In the genomic region with DNA sequence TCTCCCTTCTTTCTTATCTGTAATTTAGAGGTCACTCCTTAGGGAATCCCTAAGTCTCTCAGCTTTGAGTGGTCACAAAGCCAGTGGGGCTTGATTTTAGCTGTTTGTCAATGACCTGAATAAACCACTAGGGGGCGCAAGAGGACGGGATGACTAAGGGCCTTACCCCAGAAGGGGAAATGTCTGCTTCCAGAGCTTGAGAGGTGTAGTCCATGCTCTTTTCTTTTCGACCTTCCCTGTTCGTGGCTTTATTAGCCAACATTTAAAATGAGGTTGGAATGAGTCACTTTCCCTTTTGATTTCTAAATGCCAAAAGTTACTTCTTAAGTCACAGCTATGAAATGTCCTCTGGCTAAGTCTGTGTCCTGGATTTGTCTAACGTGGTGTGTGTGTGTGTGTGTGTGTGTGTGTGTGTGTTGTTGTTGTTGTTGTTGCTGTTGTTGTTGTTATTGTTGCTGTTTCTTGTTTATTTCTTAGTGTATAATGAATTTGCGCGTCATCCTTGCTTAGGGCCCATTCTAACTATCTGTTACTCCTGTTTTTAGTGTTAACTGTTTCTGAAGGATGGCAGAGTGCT, we compare ENCODE assay signal across 8 mouse cellular contexts.
DNase-seq lines count a peak whose midpoint lies in the region; ATAC-seq and TF ChIP-seq lines count a peak whose summit lies in the region.

No protein-coding gene starts in this region.

- no peaks in the 10 kb centered on the region for H3K36me3 ChIP-seq in heart, embryonic 11.5 days (ENCODE audit: control insufficient read depth, insufficient read depth, low read length)
- H3K36me3 ChIP-seq in limb, embryonic 10.5 days = no peaks in the 10 kb centered on the region
- H3K36me3 ChIP-seq in midbrain, postnatal 0 days (ENCODE audit: insufficient read depth, low read length) = no peaks in the 10 kb centered on the region

- no peaks in the 10 kb centered on the region; the same call in 1 of the 2 replicates for H3K27me3 ChIP-seq in heart, embryonic 11.5 days (ENCODE audit: control insufficient read depth, insufficient read depth, low read length)
- H3K27me3 ChIP-seq in limb, embryonic 10.5 days (ENCODE audit: low read depth, poor library complexity, severe bottlenecking) = no peaks in the 10 kb centered on the region
- no peaks in the 10 kb centered on the region for H3K27me3 ChIP-seq in midbrain, postnatal 0 days (ENCODE audit: insufficient read depth, low read length)

- ATAC-seq in heart, embryonic 11.5 days (replicated peaks; ENCODE audit: insufficient number of reproducible peaks, low FRiP score, low TSS enrichment) = no peak
- peak; percentile 81 for ATAC-seq in midbrain, postnatal 0 days (ENCODE audit: low FRiP score)

- H3K4me1 ChIP-seq in heart, embryonic 11.5 days (ENCODE audit: control insufficient read depth, insufficient read depth, low read length) = no peaks in the 10 kb centered on the region
- no peaks in the 10 kb centered on the region for H3K4me1 ChIP-seq in limb, embryonic 10.5 days
- no peaks in the 10 kb centered on the region for H3K4me1 ChIP-seq in midbrain, postnatal 0 days (ENCODE audit: insufficient read depth, low read length)

- peak; percentile 97 for DNase-seq in heart, adult 11 months
- DNase-seq in embryo, embryonic 10 days (ENCODE audit: low spot score) = peak; percentile 90
- peak; percentile 67 to 72 for DNase-seq in gastrocnemius, postnatal 4 days (ENCODE audit: low spot score in 2 of 2)
- DNase-seq in kidney, adult 18-20 months = peak; percentile 69
- peak; percentile 73 for DNase-seq in limb, embryonic 10.5 days (ENCODE audit: low spot score)
- peak; percentile 85 for DNase-seq in midbrain, postnatal 0 days (ENCODE audit: low spot score)
- DNase-seq in spleen, postnatal 14 days (ENCODE audit: low spot score in 2 of 2) = peak; percentile 16 to 60

- no peak overlapping the region for H3K27ac ChIP-seq in heart, embryonic 11.5 days (ENCODE audit: low read depth, low read length)
- no peak overlapping the region for H3K27ac ChIP-seq in limb, embryonic 10.5 days
- H3K27ac ChIP-seq in midbrain, postnatal 0 days (ENCODE audit: low read depth, low read length) = no peak overlapping the region

- H3K9me3 ChIP-seq in heart, embryonic 11.5 days (replicated peaks; ENCODE audit: control insufficient read depth, low read length) = no peaks in the 10 kb centered on the region
- H3K9me3 ChIP-seq in limb, embryonic 10.5 days (replicated peaks) = no peaks in the 10 kb centered on the region
- no peaks in the 10 kb centered on the region for H3K9me3 ChIP-seq in midbrain, postnatal 0 days (ENCODE audit: low read length)

- H3K4me3 ChIP-seq in heart, embryonic 11.5 days (ENCODE audit: low read depth, low read length) = no peak overlapping the region
- no peak overlapping the region for H3K4me3 ChIP-seq in limb, embryonic 10.5 days
- H3K4me3 ChIP-seq in midbrain, postnatal 0 days (ENCODE audit: low read depth, low read length) = no peak overlapping the region

- TF ChIP-seq CTCF in midbrain, postnatal 0 days (IDR thresholded peaks at IDR 0.05) = peak; percentile 98

- WGBS in heart, embryonic 11.5 days (ENCODE audit: insufficient replicate concordance) = 37% methylated on average over 7 of the region's 7 CpGs
- 40% methylated on average over 7 of the region's 7 CpGs for WGBS in limb, embryonic 10.5 days
- WGBS in midbrain, postnatal 0 days = 35% methylated on average over 7 of the region's 7 CpGs

- H3K4me2 ChIP-seq in heart, embryonic 11.5 days = no peak overlapping the region
- no peak overlapping the region for H3K4me2 ChIP-seq in midbrain, postnatal 0 days (ENCODE audit: low read depth, low read length, poor library complexity, severe bottlenecking)

- H3K9ac ChIP-seq in heart, embryonic 11.5 days (ENCODE audit: low read depth, low read length) = no peak overlapping the region
- no peak overlapping the region for H3K9ac ChIP-seq in midbrain, postnatal 0 days (replicated peaks; ENCODE audit: low read length, poor library complexity, severe bottlenecking)

Comparison
In these comparisons a context has a peak if more than half of its experiments do, and no peak if none do; other contexts are left out.
1. DNase-seq: peak in every context shown above with its lines; median percentile 97 in heart, adult 11 months; 90 in embryo, embryonic 10 days; 85 in midbrain, postnatal 0 days; 73 in limb, embryonic 10.5 days; 70 in gastrocnemius, postnatal 4 days; 69 in kidney, adult 18-20 months; 38 in spleen, postnatal 14 days.